Mouse (Mus musculus): Measurements from ENCODE around the gene Vmn1r48. TPM values are rescaled to one million over a fixed set of nuclear protein-coding genes. Genes with fewer than 3 reads are reported as not detected.

Vmn1r48 gene
- polyA plus RNA-seq (2012; rRNA removed): not detected in 2 replicates

GRCm38 (mm10) chr6:90036741-90037140 is at the start of gene Vmn1r48:
Gene Vmn1r48 (minus strand): TSS chr6:90036841.

GRCm38 (mm10) chr6:90078406-90078805 is 41.8 kb upstream of the Vmn1r48 start, which contains the start of gene Vmn1r49:
Gene Vmn1r49 (minus strand): TSS chr6:90078506.

GRCm38 (mm10) chr6:90015847-90016246 is 20.8 kb downstream of the Vmn1r48 start, which contains the start of gene Vmn1r47:
Gene Vmn1r47 (plus strand): TSS chr6:90016147.

Other genes starting within 250 kb of the Vmn1r48 start
- not detected in 2 replicates for gene Vmn1r42, start 160.4 kb downstream of the Vmn1r48 start, polyA plus RNA-seq (2012; rRNA removed)
- gene Vmn1r43, start 160.4 kb downstream of the Vmn1r48 start, polyA plus RNA-seq (2012; rRNA removed): not detected in 2 replicates
- not detected in 2 replicates for gene Vmn1r44, start 153.2 kb downstream of the Vmn1r48 start, polyA plus RNA-seq (2012; rRNA removed)
- gene Vmn1r45, start 96.2 kb downstream of the Vmn1r48 start, polyA plus RNA-seq (2012; rRNA removed): not detected in 2 replicates
- not detected in 2 replicates for gene Vmn1r46, start 67.5 kb downstream of the Vmn1r48 start, polyA plus RNA-seq (2012; rRNA removed)
- not detected in 2 replicates for gene Vmn1r47, start 20.7 kb downstream of the Vmn1r48 start, polyA plus RNA-seq (2012; rRNA removed)
- not detected in 2 replicates for gene Vmn1r49, start 41.7 kb upstream of the Vmn1r48 start, polyA plus RNA-seq (2012; rRNA removed)
- gene Vmn1r50, start 64.6 kb upstream of the Vmn1r48 start, polyA plus RNA-seq (2012; rRNA removed): not detected in 2 replicates
- not detected in 2 replicates for gene Vmn1r51, start 85.8 kb upstream of the Vmn1r48 start, polyA plus RNA-seq (2012; rRNA removed)
- gene Vmn1r52, start 138.0 kb upstream of the Vmn1r48 start, polyA plus RNA-seq (2012; rRNA removed): not detected in 2 replicates
- gene V1ra8, start 166.0 kb upstream of the Vmn1r48 start, polyA plus RNA-seq (2012; rRNA removed): not detected in 2 replicates
- gene Vmn1r53, start 187.6 kb upstream of the Vmn1r48 start, polyA plus RNA-seq (2012; rRNA removed): 0.05 TPM in 1 of 2 replicates, not detected in the other
- not detected in 2 replicates for gene Vmn1r54, start 209.5 kb upstream of the Vmn1r48 start, polyA plus RNA-seq (2012; rRNA removed)